Mouse (Mus musculus) ES-Bruce4 (cell line): ENCODE results near the gene Dusp16. TPM values are rescaled to one million over a fixed set of nuclear protein-coding genes. Genes with fewer than 3 reads are reported as not detected.
"Not testable (repeated sequence)": the region's sequence is repeated elsewhere in the genome, so short reads cannot be mapped to it uniquely, and the experiment has no call there.

Experiments used
- H3K27ac ChIP-seq: 2 replicates; pipeline ENCODE4 v1.5.1; 2012; ENCODE audit warnings: low read length, inconsistent platforms; ENCODE audit not compliant: insufficient read depth
- H3K27me3 ChIP-seq: 2 replicates; pipeline ENCODE4 v1.6.1; 2012; ENCODE audit warnings: mild to moderate bottlenecking, low read length, inconsistent platforms; ENCODE audit not compliant: control insufficient read depth, poor library complexity, insufficient read depth, severe bottlenecking
- H3K36me3 ChIP-seq: 2 replicates; pipeline ENCODE4 v1.6.1; 2012; ENCODE audit warnings: inconsistent platforms, mild to moderate bottlenecking, low read length, moderate library complexity; ENCODE audit not compliant: control insufficient read depth, poor library complexity, insufficient read depth, severe bottlenecking
- H3K4me1 ChIP-seq: one replicate; pipeline ENCODE4 v1.8.1; 2011; ENCODE audit warnings: low read length; ENCODE audit not compliant: control insufficient read depth, insufficient read depth
- H3K4me3 ChIP-seq: 2 replicates; pipeline ENCODE4 v1.5.1; 2011; ENCODE audit warnings: low read depth, mild to moderate bottlenecking, low read length
- H3K9ac ChIP-seq: 2 replicates; pipeline ENCODE4 v1.6.1; 2012; ENCODE audit warnings: low read depth, mild to moderate bottlenecking, inconsistent platforms; ENCODE audit not compliant: poor library complexity, severe bottlenecking
- H3K9me3 ChIP-seq: replicated peaks from 2 replicates; pipeline ENCODE4 v1.6.1; 2012; ENCODE audit warnings: mild to moderate bottlenecking, low read length, inconsistent platforms; ENCODE audit not compliant: control insufficient read depth, poor library complexity, insufficient read depth, severe bottlenecking
- CTCF ChIP-seq: IDR thresholded peaks from one replicate; pipeline ENCODE4 v1.8.1; 2011; ENCODE audit warnings: low read depth, low read length
- EP300 ChIP-seq: IDR thresholded peaks from 2 replicates; pipeline ENCODE4 v1.6.1; 2011; ENCODE audit warnings: low read depth, low read length; ENCODE audit not compliant: insufficient read depth
- POLR2A ChIP-seq: IDR thresholded peaks from one replicate; pipeline ENCODE4 v1.8.1; 2011; ENCODE audit warnings: low read length; ENCODE audit not compliant: insufficient read depth
- polyA plus RNA-seq: library from polyadenylated mRNA; stranded (reverse); fragments of >200 nt; gene quantifications from 2 replicates; pipeline ENCODE4 v1.2.4, GENCODE M21; 2011; ENCODE audit warnings: low read depth; ENCODE audit not compliant: missing spikeins, insufficient read depth, insufficient read length

Gene Dusp16
- polyA plus RNA-seq, 1 experiment, result 35.6 TPM

DNA sequence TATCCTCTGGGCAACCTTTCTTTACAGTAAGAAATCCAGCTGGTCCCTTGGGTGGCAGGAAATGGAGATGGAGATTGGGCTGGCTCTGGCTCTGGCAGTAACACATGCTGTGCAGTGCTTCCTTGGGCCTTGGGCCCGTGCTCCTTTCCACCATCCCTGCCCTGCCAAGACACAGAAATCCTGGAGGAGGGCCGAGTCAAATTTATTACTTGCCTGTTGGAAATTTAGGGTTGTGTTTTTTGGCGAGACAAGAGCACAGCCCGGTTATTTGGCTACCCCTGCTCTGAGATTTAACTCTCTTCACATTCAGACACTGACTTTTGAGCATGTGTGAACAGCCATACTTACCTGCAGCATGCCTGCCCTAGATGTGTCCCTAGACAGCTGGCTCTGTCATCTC is 96.3 kb downstream of the Dusp16 start:
- no peak overlapping the region for H3K9ac ChIP-seq
- H3K27me3 ChIP-seq, result no peaks in the 10 kb centered on the region
- no peak overlapping the region for H3K4me3 ChIP-seq
- no peaks in the 10 kb centered on the region for H3K9me3 ChIP-seq
- no peaks in the 10 kb centered on the region for H3K4me1 ChIP-seq
- H3K27ac ChIP-seq, result no peak overlapping the region
- H3K36me3 ChIP-seq, result no peaks in the 10 kb centered on the region
- no peak for TF ChIP-seq CTCF
- TF ChIP-seq EP300, result no peak
- TF ChIP-seq POLR2A, result no peak

- TF ChIP-seq EP300 (no peak), POLR2A (no peak), CTCF (no peak)
- Histone ChIP-seq H3K9ac (no peak overlapping the region), H3K4me1 (no peaks in the 10 kb centered on the region), H3K27ac (no peak overlapping the region), H3K9me3 (no peaks in the 10 kb centered on the region), H3K4me3 (no peak overlapping the region), H3K27me3 (no peaks in the 10 kb centered on the region), H3K36me3 (no peaks in the 10 kb centered on the region)
These were observed 96.8 kb downstream of the Dusp16 start for GRCm38 (mm10) chr6:134695625-134696024.

- Histone ChIP-seq H3K9ac (no peak overlapping the region), H3K9me3 (no peaks in the 10 kb centered on the region), H3K4me1 (no peaks in the 10 kb centered on the region), H3K27ac (no peak overlapping the region), H3K4me3 (no peak overlapping the region), H3K27me3 (no peaks in the 10 kb centered on the region), H3K36me3 (no peaks in the 10 kb centered on the region)
- no peak for TF ChIP-seq EP300
These were observed 97.4 kb downstream of the Dusp16 start for GRCm38 (mm10) chr6:134694988-134695387.

DNA sequence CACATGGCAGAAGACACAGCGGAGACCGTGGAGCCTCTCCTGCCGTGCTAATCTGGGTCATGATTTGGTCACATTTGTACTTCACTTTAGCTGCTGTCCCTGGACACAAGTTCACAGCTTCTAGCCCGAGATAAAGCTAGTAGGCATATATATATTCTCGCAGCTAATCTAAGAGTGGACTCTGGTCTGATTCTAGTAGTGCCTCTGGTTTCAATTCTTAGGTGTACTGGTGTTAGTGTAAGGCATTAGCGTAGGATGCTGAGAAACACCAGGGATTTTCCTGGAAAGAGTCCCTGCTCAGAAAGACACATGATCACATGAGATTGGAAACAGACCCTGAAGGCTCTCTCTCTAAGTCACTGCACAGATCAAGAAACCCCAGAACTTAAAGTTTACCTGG is 97.9 kb downstream of the Dusp16 start:
- no peaks in the 10 kb centered on the region for H3K27me3 ChIP-seq
- H3K9ac ChIP-seq, result no peak overlapping the region
- H3K4me1 ChIP-seq, result no peaks in the 10 kb centered on the region
- H3K9me3 ChIP-seq, result no peaks in the 10 kb centered on the region
- TF ChIP-seq EP300, result no peak
- TF ChIP-seq POLR2A, result no peak
- no peak for TF ChIP-seq CTCF
- H3K4me3 ChIP-seq, result no peak overlapping the region
- no peak overlapping the region for H3K27ac ChIP-seq
- no peaks in the 10 kb centered on the region for H3K36me3 ChIP-seq

- no peak overlapping the region for H3K9ac ChIP-seq
- H3K9me3 ChIP-seq, result no peaks in the 10 kb centered on the region
- no peak overlapping the region for H3K4me3 ChIP-seq
- TF ChIP-seq POLR2A (no peak), CTCF (no peak), EP300 (no peak)
- no peaks in the 10 kb centered on the region for H3K36me3 ChIP-seq
- H3K27ac ChIP-seq, result no peak overlapping the region
- H3K4me1 ChIP-seq, result no peaks in the 10 kb centered on the region
- H3K27me3 ChIP-seq, result no peaks in the 10 kb centered on the region
These were observed 106.9 kb downstream of the Dusp16 start for GRCm38 (mm10) chr6:134685515-134685914.

GRCm38 (mm10) chr6:134685040-134685439 is 107.4 kb downstream of the Dusp16 start:
- no peak overlapping the region for H3K27ac ChIP-seq
- H3K27me3 ChIP-seq, result no peaks in the 10 kb centered on the region
- no peaks in the 10 kb centered on the region for H3K4me1 ChIP-seq
- no peak overlapping the region for H3K4me3 ChIP-seq
- H3K9ac ChIP-seq, result no peak overlapping the region
- TF ChIP-seq POLR2A (no peak), EP300 (no peak), CTCF (no peak)
- H3K9me3 ChIP-seq, result no peaks in the 10 kb centered on the region
- no peaks in the 10 kb centered on the region for H3K36me3 ChIP-seq

GRCm38 (mm10) chr6:134684354-134684915 is 108.0 kb downstream of the Dusp16 start:
- Histone ChIP-seq H3K9me3 (no peaks in the 10 kb centered on the region), H3K4me1 (no peaks in the 10 kb centered on the region), H3K27ac (no peak overlapping the region), H3K9ac (no peak overlapping the region), H3K4me3 (no peak overlapping the region), H3K27me3 (no peaks in the 10 kb centered on the region), H3K36me3 (no peaks in the 10 kb centered on the region)
- TF ChIP-seq CTCF (no peak), EP300 (no peak), POLR2A (no peak)

DNA sequence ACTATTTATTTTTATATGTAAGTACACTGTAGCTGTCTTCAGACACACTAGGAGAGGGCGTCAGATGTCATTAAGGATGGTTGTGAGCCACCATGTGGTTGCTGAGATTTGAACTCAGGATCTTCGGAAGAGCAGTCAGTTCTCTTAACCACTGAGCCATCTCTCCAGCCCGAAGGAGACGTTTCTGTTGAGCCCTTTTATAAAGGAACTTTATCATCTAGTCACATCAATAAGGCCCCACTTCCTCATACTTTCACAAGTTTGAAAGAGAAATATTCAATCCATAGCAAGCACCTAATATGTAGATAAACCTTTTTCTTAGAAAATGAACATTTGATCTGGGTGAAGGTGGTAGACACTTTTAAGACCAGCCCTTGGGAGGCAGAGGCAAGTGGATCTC is 113.1 kb downstream of the Dusp16 start:
- not testable (repeated sequence) for H3K4me3 ChIP-seq, H3K36me3 ChIP-seq, H3K9ac ChIP-seq, H3K4me1 ChIP-seq, H3K9me3 ChIP-seq, H3K27ac ChIP-seq, H3K27me3 ChIP-seq
